Mouse (Mus musculus) embryonic stem cell, embryonic (primary cell): ENCODE results near the gene Gm14322.
"Not testable (repeated sequence)": the region's sequence is repeated elsewhere in the genome, so short reads cannot be mapped to it uniquely, and the experiment has no call there.

ENCODE experiments used
- CTCF ChIA-PET, 4 experiments: fragments of 300-600 bp in 2 of 4; fragments of 350-600 bp in 2 of 4; sonication (Branson Sonifier 250); formaldehyde crosslinking; loops; one replicate each; lab custom pipeline; 2022; ENCODE audit warnings: inconsistent platforms in 2 of 4; lab: Charles Lee
- POLR2A ChIA-PET, 4 experiments: fragments of 300-600 bp in 2 of 4; fragments of 350-600 bp in 2 of 4; sonication (Branson Sonifier 250); formaldehyde crosslinking; loops; one replicate each; lab custom pipeline; 2022; ENCODE audit warnings: antibody characterized with exemption in 4 of 4, inconsistent platforms in 1 of 4; lab: Charles Lee

Gm14322 gene

DNA sequence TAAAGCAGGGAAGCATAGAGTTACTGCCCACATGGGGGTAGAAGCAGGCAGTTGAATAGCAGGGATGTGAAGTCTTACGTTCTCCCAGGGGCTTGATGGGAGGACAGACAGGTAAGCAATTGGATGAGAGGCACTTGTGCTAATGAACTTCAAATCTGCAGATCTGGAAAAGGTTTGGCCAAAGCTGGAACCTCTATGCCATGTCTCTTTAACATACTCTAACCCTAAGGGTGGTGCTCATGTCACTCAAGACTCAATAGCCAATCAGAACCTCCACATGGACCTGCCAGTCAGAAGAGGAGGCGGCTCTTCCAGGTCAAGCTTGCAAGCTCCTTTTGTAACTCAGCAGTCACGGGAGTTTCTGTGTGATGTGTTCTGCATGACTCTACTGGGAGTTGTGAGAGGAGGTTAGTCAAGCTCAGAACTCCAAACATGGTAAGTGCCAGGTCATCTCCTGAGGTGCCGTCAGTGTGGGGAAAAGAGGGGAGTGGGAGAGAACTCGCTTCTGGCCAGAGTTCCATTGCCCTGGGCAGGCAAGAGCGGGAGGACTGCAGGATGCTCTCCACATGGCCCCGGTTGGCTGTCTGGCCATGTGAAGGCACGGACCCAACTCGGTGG, at the start of gene Gm14322:
Gene Gm14322 (plus strand): TSS at position 348 of the 618 bp plus-strand sequence.
- CTCF ChIA-PET, result not testable (repeated sequence)
- POLR2A ChIA-PET, result interaction anchor here in 3 of 4 experiments (0.6 to 1.3 kb wide), 3 partner anchors 430 to 685 kb away, joined by 3 to 7 read pairs (median 3); partner anchors contain the start of gene Gm14401 (in 2 of the 3)

DNA sequence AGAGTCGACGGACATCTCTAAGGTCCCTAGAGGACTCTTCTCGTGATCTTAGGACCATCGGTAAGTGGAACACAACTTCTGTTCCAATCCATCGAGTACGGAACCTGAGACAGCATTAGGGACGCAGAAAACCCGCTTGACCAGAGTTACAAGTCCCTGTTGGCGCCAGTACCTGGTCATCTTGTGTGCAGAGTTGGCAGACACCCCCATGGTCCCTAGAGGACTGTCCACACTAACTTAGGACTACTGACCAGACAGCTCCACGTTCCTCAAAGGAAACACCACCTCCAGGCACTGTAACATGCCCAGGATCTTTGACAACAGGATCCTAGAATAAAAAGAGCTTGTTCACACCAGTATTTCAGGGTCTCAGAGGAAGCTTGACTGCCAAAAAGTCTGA, 17.6 kb upstream of the Gm14322 start:
- CTCF ChIA-PET, POLR2A ChIA-PET: not testable (repeated sequence)

DNA sequence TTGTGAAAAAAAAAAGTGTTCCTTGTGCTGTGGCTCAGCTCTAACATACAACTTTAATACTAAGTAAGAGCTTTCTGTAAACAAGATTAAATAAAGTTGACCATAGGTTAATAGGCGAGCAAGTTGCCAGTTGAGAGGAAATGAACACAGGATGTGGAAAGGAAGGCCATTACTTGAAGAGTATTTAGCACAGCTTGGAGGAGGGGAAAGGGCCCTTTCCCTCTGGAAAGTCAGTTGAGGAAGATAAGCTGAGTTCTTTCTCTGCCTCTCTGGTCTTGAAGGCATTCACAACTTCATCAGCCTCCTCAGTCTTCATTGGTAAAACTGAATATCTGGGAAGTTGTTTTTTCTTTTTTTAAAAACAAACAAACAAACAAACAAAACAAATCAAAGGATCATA, 28.3 kb downstream of the Gm14322 start:
- CTCF ChIA-PET, result not testable (repeated sequence)

DNA sequence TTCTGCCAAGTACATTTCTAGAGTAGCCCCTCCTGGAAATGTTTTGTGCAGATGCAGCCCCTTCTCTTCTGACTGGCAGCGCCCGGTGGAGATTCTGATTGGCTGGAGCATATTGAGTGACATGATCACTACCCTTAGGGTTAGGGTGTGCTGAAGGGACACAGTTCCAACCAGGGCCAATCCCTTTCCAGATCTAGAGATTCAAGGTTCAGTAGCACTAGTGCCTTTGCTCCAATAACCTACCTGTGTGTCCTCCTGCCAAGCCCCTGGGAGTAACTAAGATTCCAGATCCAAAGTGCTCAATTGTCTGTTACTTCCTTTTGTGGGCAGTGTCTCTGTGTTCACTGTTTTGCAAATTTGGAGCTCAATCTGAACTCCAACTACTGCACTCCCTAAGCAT, 47.1 kb downstream of the Gm14322 start:
- CTCF ChIA-PET, POLR2A ChIA-PET: not testable (repeated sequence)

More for the DNA sequence above, 28.3 kb downstream of the Gm14322 start:
- POLR2A ChIA-PET, result not testable (repeated sequence)
